Mouse (Mus musculus): Measurements from ENCODE around the gene Vmn1r52. TPM values are rescaled to one million over a fixed set of nuclear protein-coding genes. Genes with fewer than 3 reads are reported as not detected.

The Vmn1r52 gene
- not detected in 2 replicates for polyA plus RNA-seq (2012; rRNA removed)

GRCm38 (mm10) chr6:90174508-90174907 is at the start of gene Vmn1r52:
TSS of gene Vmn1r52 (plus strand) at chr6:90174808.

GRCm38 (mm10) chr6:90202493-90202892 is 27.9 kb downstream of the Vmn1r52 start, which contains the start of gene V1ra8:
TSS of gene V1ra8 (plus strand) at chr6:90202793.

GRCm38 (mm10) chr6:90224338-90224737 is 49.7 kb downstream of the Vmn1r52 start, which contains the start of gene Vmn1r53:
TSS of gene Vmn1r53 (minus strand) at chr6:90224438.

Other genes starting within 250 kb of the Vmn1r52 start
- gene Vmn1r45, start 234.2 kb upstream of the Vmn1r52 start, polyA plus RNA-seq (2012; rRNA removed), result not detected in 2 replicates
- not detected in 2 replicates for gene Vmn1r46, start 205.5 kb upstream of the Vmn1r52 start, polyA plus RNA-seq (2012; rRNA removed)
- not detected in 2 replicates for gene Vmn1r47, start 158.7 kb upstream of the Vmn1r52 start, polyA plus RNA-seq (2012; rRNA removed)
- not detected in 2 replicates for gene Vmn1r48, start 138.0 kb upstream of the Vmn1r52 start, polyA plus RNA-seq (2012; rRNA removed)
- not detected in 2 replicates for gene Vmn1r49, start 96.3 kb upstream of the Vmn1r52 start, polyA plus RNA-seq (2012; rRNA removed)
- not detected in 2 replicates for gene Vmn1r50, start 73.4 kb upstream of the Vmn1r52 start, polyA plus RNA-seq (2012; rRNA removed)
- not detected in 2 replicates for gene Vmn1r51, start 52.2 kb upstream of the Vmn1r52 start, polyA plus RNA-seq (2012; rRNA removed)
- not detected in 2 replicates for gene V1ra8, start 28.0 kb downstream of the Vmn1r52 start, polyA plus RNA-seq (2012; rRNA removed)
- 0.16 TPM in 1 of 2 replicates, not detected in the other for gene Vmn1r53, start 49.6 kb downstream of the Vmn1r52 start, polyA plus RNA-seq (2012; rRNA removed)
- not detected in 2 replicates for gene Vmn1r54, start 71.5 kb downstream of the Vmn1r52 start, polyA plus RNA-seq (2012; rRNA removed)
- not detected in 2 replicates for gene BC048671, start 126.4 kb downstream of the Vmn1r52 start, polyA plus RNA-seq (2012; rRNA removed)
- 2.6 and 12.0 TPM in 2 replicates for gene Chst13, start 150.4 kb downstream of the Vmn1r52 start, polyA plus RNA-seq (2012; rRNA removed)
- gene Uroc1, start 158.5 kb downstream of the Vmn1r52 start, polyA plus RNA-seq (2012; rRNA removed), result 0.29 and 0.47 TPM in 2 replicates
- gene Zxdc, start 194.7 kb downstream of the Vmn1r52 start, polyA plus RNA-seq (2012; rRNA removed), result 65.6 and 96.9 TPM in 2 replicates